Mouse (Mus musculus) adrenal gland, postnatal 14 days (tissue): ENCODE results near the gene Epn1. TPM values are rescaled to one million over a fixed set of nuclear protein-coding genes. Genes with fewer than 3 reads are reported as not detected.

Experiments
- DNase-seq: peaks from one replicate; pipeline ENCODE4 v3.0.0; 2021; ENCODE audit warnings: mixed read lengths
- microRNA-seq, 2 experiments: library from miRNA; unstranded; fragments of <30 nt; microRNA quantifications; one replicate each; pipeline ENCODE4 v1.2.0; 2021
- total RNA-seq: library from RNA; stranded (reverse); gene quantifications from 2 replicates; pipeline ENCODE4 v1.2.3, GENCODE M21; 2021

Epn1 gene
- total RNA-seq, 1 experiment from 2014 or later: 145 TPM

DNA sequence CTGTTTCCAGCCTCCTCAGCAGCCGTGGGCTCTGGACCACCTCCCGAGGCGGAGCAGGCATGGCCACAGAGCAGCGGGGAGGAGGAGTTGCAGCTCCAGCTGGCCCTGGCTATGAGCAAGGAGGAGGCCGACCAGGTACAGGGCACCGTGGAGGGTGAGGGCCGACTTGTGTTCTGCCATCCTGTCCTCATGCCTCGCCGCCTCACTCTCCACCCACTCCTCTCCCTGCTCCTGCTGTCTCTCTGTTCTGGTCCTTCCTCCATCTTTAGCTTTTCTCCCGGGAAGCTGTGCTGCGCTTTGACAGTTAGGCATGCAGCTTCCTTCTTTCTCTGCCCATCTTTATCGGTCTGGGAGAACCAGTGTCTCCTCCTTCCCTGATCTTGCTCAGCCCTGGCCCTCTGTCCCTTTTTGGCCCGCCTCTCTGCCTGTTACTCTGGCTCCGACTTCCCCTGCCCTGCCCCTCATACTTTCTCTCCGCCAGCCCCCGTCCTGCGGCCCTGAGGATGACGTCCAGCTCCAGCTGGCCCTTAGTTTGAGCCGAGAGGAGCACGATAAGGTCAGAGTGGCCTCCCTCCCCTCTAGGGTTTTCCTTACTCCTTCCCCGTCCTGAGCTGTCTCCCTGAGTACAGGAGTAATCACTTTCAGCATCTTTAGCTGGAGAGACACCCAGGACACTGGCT, 12.9 kb downstream of the Epn1 start:
- no peak for DNase-seq

GRCm38 (mm10) chr7:5098769-5099168, 18.7 kb downstream of the Epn1 start:
- no peak for DNase-seq

DNA sequence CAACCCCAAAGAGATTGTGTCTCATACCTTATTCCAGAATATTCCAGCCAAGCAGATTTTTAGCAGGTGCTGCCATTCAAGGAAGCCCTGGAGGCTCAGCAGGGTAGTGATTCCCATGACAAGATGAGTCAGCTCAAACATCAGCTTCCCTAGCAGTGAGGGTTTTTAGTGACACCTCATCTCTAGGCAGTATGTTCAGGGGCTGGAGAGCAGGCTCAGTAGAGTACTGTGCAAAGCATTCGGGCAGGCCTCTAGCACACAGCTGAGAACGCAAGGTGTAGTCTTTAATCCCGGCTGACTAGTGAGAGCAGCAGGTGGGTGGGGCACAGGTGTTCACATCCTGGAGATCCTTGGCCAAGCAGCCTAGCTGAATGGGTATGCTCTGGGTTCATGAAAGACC, 19.8 kb downstream of the Epn1 start:
- no peak for DNase-seq

DNA sequence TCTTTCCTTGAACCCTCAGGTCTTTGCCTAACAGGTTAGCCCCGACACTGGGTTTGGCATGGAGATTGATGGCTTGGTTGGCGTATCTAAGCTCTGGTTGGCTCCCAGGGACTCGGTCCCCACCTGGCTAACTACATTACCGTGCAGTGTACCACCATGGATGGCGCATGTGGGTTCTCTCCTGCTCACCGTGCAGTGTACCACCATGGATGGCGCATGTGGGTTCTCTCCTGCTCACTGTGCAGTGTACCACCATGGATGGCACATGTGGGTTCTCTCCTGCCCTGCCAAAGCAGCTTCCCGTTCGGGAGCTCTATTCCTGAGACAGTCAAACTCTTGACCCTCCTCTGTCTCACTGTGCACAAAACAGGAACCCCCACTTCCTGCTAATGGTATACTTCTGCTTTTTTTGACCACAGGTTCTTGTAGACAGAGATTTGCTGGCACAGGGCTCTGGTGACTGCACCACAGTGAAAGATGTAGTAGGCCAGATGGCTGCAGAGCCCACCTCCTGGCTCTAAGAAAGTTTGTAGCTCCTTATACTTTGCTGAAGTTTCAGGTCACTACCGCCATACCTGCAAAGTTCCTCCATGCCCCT, 21.1 kb downstream of the Epn1 start:
- DNase-seq: no peak

- DNase-seq: no peak
These were observed 22.5 kb downstream of the Epn1 start for GRCm38 (mm10) chr7:5102564-5102963.

- no peak for DNase-seq
These were observed 28.2 kb downstream of the Epn1 start for GRCm38 (mm10) chr7:5108272-5108671.

DNA sequence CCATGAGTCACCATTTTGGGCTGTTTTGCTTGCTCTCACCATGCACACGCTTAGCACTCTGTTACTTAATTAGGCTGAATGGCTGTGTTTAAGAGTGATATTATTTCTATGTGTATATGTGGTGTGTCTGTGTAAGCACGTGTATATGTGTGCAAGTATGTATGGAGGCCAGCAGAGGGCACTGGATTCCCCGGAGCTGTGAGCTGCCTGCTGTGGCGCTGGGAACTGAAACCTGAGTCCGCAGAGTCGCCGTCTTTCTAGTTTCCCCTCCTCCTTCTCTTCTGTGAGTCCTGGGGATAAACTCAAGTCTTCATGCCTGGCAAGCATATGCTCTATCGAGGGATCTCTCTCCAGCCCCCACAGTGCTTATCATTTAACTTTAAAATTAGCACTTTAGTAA, 29.3 kb downstream of the Epn1 start:
- DNase-seq: no peak

- DNase-seq: no peak
These were observed 32.7 kb downstream of the Epn1 start for GRCm38 (mm10) chr7:5112701-5113100.

GRCm38 (mm10) chr7:5116850-5117249, 36.8 kb downstream of the Epn1 start, which contains the start of gene Rfpl4:
Gene Rfpl4 (minus strand): TSS chr7:5116950.
- no peak for DNase-seq

- no peak for DNase-seq
These were observed 45.0 kb downstream of the Epn1 start for GRCm38 (mm10) chr7:5125078-5125477.

GRCm38 (mm10) chr7:5125549-5126406, 45.7 kb downstream of the Epn1 start, which contains the start of gene Rasl2-9:
Gene Rasl2-9 (minus strand): TSS chr7:5125950.
- DNase-seq: peak; percentile 91

Small RNAs within 50 kb of the gene (microRNA-seq; reads per million reads assigned to microRNA genes)
- gene Gm26217: 0 reads per million in 2 experiments

Other genes starting within 250 kb of the Epn1 start
- 2.2 and 2.9 TPM in 2 replicates for gene Shisa7, start 235.5 kb upstream of the Epn1 start, total RNA-seq
- 8.6 and 12.5 TPM in 2 replicates for gene Isoc2b, start 210.0 kb upstream of the Epn1 start, total RNA-seq
- gene Isoc2a, start 203.1 kb upstream of the Epn1 start, total RNA-seq: 55.7 and 67.9 TPM in 2 replicates
- 0.26 TPM in 1 of 2 replicates, not detected in the other for gene Gm36210, start 173.7 kb upstream of the Epn1 start, total RNA-seq
- gene Zfp628, start 165.0 kb upstream of the Epn1 start, total RNA-seq: 13.7 and 16.2 TPM in 2 replicates
- gene Nat14, start 158.2 kb upstream of the Epn1 start, total RNA-seq: 6.6 and 8.1 TPM in 2 replicates
- 3.9 and 5.0 TPM in 2 replicates for gene Ssc5d, start 154.4 kb upstream of the Epn1 start, total RNA-seq
- 0.63 TPM in 1 of 2 replicates, not detected in the other for gene Sbk2, start 115.8 kb upstream of the Epn1 start, total RNA-seq
- 0.37 and 0.64 TPM in 2 replicates for gene Sbk3, start 109.1 kb upstream of the Epn1 start, total RNA-seq
- 17.8 and 20.5 TPM in 2 replicates for gene Zfp579, start 84.1 kb upstream of the Epn1 start, total RNA-seq
- gene Zfp524, start 65.8 kb upstream of the Epn1 start, total RNA-seq: 11.7 and 12.9 TPM in 2 replicates
- 22.7 and 25.8 TPM in 2 replicates for gene Fiz1, start 65.5 kb upstream of the Epn1 start, total RNA-seq
- not detected in 2 replicates for gene Gm44973, start 64.7 kb upstream of the Epn1 start, total RNA-seq
- 25.3 and 30.5 TPM in 2 replicates for gene Zfp865, start 59.9 kb upstream of the Epn1 start, total RNA-seq
- gene Ccdc106, start 59.7 kb upstream of the Epn1 start, total RNA-seq: 1.3 and 2.7 TPM in 2 replicates
- not detected in 2 replicates for gene 4632433K11Rik, start 46.1 kb upstream of the Epn1 start, total RNA-seq
- gene Zfp784, start 41.8 kb upstream of the Epn1 start, total RNA-seq: 4.7 and 5.5 TPM in 2 replicates
- gene Zfp580, start 28.7 kb upstream of the Epn1 start, total RNA-seq: 10.0 and 12.9 TPM in 2 replicates
- 166 and 184 TPM in 2 replicates for gene U2af2, start 18.1 kb upstream of the Epn1 start, total RNA-seq
- gene Rfpl4, start 36.7 kb downstream of the Epn1 start, total RNA-seq: not detected in 2 replicates
- gene Rasl2-9, start 45.7 kb downstream of the Epn1 start, total RNA-seq: 1.7 and 2.1 TPM in 2 replicates
- not detected in 2 replicates for gene Vmn1r55, start 69.4 kb downstream of the Epn1 start, total RNA-seq
- not detected in 2 replicates for gene Vmn1r56, start 116.5 kb downstream of the Epn1 start, total RNA-seq
- not detected in 2 replicates for gene Vmn1r57, start 138.3 kb downstream of the Epn1 start, total RNA-seq